Mouse (Mus musculus): ENCODE data around the gene Atf7. TPM values are rescaled to one million over a fixed set of nuclear protein-coding genes. Genes with fewer than 3 reads are reported as not detected.
A peak's percentile ranks its signal among the peaks of the same experiment; 100 is the strongest.

The Atf7 gene
- total and polyA plus RNA-seq, 2 experiments = 10.1 to 41.1 TPM

DNA sequence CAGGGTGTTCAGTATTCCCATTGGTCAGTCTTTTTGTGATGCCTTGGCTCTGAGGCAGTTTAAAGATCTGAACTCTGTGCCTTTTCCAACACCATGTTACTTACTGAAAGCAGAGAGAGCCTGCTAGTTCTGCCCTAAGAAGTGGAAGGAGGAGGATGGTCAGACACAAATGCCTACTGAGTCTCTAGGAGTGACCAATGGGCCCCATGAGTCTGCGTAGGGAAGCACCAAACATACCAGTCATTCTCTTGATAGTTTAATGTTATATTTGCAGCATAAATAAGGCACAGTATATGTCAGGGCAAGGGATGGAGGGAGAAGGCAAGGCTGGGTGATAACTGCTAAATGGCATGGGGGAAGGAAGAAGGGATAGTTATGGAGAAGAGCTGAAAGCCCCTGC, 96.9 kb downstream of the Atf7 start:
- Histone ChIP-seq H3K9ac (ENCODE audit: low read depth, low read length) (no peak overlapping the region), H3K4me3 (ENCODE audit: insufficient read depth, low read depth, low read length) (no peak overlapping the region), H3K79me2 (ENCODE audit: control insufficient read depth, insufficient read depth, low read length) (no peaks in the 10 kb centered on the region), H3K27ac (replicated peaks; ENCODE audit: insufficient read depth, low read depth, low read length) (no peak overlapping the region), H3K4me1 (ENCODE audit: control insufficient read depth, insufficient read depth, low read length) (no peaks in the 10 kb centered on the region), H3K36me3 (ENCODE audit: control insufficient read depth, insufficient read depth, low read length) (peaks cover 38% of the 10 kb centered on the region), H3K27me3 (ENCODE audit: control insufficient read depth, insufficient read depth, low read length) (no peaks in the 10 kb centered on the region)
- TF ChIP-seq CTCF (IDR thresholded peaks at IDR 0.05; ENCODE audit: low read depth, low read length) (no peak), POLR2A (IDR thresholded peaks at IDR 0.05; ENCODE audit: extremely low read depth, insufficient read depth, low read length) (no peak)
- no peak for DNase-seq (ENCODE audit: extremely low read depth, low read depth, low spot score)
- 100% methylated on average over 1 of the region's 1 CpGs for whole genome bisulfite sequencing

DNA sequence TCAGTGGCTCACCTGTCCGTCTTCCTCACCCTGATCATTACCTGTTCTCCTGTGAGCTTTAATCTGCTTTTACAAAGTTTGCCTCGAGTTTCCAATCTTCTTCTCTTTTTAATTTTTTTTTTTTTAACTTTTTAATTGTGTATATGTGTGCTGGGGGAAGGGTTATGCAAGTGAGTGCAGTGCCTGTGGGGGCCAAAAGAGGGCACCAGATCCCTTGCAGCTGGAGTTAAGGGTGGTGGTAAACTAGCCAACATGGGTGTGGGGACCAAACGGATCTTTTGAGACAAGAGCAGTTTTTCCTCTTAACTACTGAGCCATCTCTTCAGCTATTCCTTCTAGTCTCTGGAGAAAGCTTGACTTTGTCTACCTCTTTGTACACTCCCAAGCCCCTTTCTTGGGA, 97.3 kb downstream of the Atf7 start:
- Histone ChIP-seq H3K27me3 (ENCODE audit: control insufficient read depth, insufficient read depth, low read length) (no peaks in the 10 kb centered on the region), H3K9ac (ENCODE audit: low read depth, low read length) (no peak overlapping the region), H3K36me3 (ENCODE audit: control insufficient read depth, insufficient read depth, low read length) (peaks cover 33% of the 10 kb centered on the region), H3K27ac (replicated peaks; ENCODE audit: insufficient read depth, low read depth, low read length) (no peak overlapping the region), H3K4me1 (ENCODE audit: control insufficient read depth, insufficient read depth, low read length) (no peaks in the 10 kb centered on the region), H3K4me3 (ENCODE audit: insufficient read depth, low read depth, low read length) (no peak overlapping the region), H3K79me2 (ENCODE audit: control insufficient read depth, insufficient read depth, low read length) (no peaks in the 10 kb centered on the region)
- TF ChIP-seq POLR2A (IDR thresholded peaks at IDR 0.05; ENCODE audit: extremely low read depth, insufficient read depth, low read length) (no peak), CTCF (IDR thresholded peaks at IDR 0.05; ENCODE audit: low read depth, low read length) (peak; percentile 70)
- 81% methylated on average over 3 of the region's 3 CpGs for WGBS
- no peak for DNase-seq (ENCODE audit: extremely low read depth, low read depth, low spot score)

DNA sequence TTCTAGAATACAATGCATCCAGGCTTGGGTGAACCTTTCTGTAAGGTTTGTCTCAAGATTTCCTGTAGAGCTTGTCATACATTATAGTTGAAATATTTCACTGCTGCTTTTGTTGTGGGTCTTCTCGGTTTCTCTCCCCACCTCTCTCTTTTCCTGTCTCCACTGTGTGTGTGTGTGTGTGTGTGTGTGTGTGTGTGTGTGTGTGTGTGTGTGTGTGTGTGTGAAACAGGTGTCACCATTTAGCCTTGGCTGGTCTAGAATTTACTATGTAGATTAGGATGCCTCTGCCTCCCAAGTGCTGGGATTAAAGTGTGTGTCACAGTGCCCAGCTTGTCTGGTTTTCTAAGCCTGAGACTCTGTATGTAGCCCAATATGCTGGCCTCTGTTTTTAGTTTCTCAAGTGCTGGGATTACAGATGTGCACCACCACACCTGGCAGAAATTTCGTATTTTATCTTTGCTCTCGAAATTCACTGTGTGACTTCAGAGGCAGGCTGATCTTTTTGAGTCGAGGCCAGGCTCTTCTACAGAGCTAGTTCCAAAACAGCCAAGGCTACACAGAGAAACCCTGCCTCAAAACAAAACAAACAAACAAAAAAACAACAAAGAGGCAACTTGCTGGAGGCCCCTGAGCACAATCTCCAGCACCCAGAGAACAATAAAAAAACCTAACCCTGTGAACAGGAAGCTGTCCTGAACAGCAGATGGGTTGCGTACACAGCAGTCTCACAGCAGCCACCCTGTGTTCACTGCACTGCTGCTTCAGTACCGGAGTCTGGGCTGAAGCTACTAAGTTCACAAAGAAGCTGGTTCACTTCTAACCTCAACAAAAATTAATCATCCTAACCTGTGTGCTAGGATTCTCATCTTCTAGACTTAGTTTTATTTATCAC, 98.9 kb downstream of the Atf7 start:
- Histone ChIP-seq H3K36me3 (ENCODE audit: control insufficient read depth, insufficient read depth, low read length) (peaks cover 21% of the 10 kb centered on the region), H3K79me2 (ENCODE audit: control insufficient read depth, insufficient read depth, low read length) (no peaks in the 10 kb centered on the region), H3K27me3 (ENCODE audit: control insufficient read depth, insufficient read depth, low read length) (no peaks in the 10 kb centered on the region), H3K27ac (replicated peaks; ENCODE audit: insufficient read depth, low read depth, low read length) (no peak overlapping the region), H3K4me1 (ENCODE audit: control insufficient read depth, insufficient read depth, low read length) (no peaks in the 10 kb centered on the region), H3K4me3 (ENCODE audit: insufficient read depth, low read depth, low read length) (no peak overlapping the region), H3K9ac (ENCODE audit: low read depth, low read length) (no peak overlapping the region)
- no peak for TF ChIP-seq POLR2A (IDR thresholded peaks at IDR 0.05; ENCODE audit: extremely low read depth, insufficient read depth, low read length)
- TF ChIP-seq CTCF (IDR thresholded peaks at IDR 0.05; ENCODE audit: low read depth, low read length) = no peak
- WGBS = 85% methylated on average over 6 of the region's 6 CpGs
- no peak for DNase-seq (ENCODE audit: extremely low read depth, low read depth, low spot score)

DNA sequence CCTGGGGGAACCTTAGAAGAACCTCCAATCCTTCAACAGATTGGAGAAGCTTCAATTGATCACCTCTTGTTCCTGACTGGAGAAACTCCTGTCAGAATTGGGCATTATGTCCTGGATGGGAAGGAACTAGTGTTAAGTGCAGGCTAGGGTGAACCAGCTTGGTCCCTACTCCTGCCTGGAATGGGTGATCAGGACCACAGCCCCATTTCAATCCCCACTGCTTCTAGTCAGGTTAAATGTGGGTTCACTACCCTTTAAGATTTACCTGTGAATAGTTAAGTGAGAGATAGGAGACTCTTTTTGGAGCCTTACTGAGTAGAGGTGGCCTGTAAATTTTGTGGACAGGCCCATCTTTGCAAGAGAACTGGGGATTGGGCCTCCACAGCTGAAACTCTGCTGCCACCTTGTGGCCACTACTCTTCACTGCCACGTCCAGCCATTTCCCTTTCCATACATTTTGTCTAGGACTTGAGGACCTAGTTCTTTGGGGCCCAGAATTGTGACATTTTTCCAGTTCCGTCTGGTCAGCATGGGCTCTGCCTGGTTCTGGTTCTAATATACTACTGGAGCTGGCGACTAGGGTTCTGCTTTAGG, 100.3 kb downstream of the Atf7 start, which contains the start of gene Npff:
Gene Npff (minus strand): TSS at position 51 of the 594 bp plus-strand sequence.
- peak; percentile 92 for TF ChIP-seq CTCF (IDR thresholded peaks at IDR 0.05; ENCODE audit: low read depth, low read length)
- no peak for TF ChIP-seq POLR2A (IDR thresholded peaks at IDR 0.05; ENCODE audit: extremely low read depth, insufficient read depth, low read length)
- H3K27ac ChIP-seq (replicated peaks; ENCODE audit: insufficient read depth, low read depth, low read length) = no peak within 1 kb of the TSS
- H3K27me3 ChIP-seq (ENCODE audit: control insufficient read depth, insufficient read depth, low read length) = no peaks in the 10 kb centered on the region
- peak; percentile 43 for DNase-seq (ENCODE audit: extremely low read depth, low read depth, low spot score)
- WGBS = 15% methylated on average over 3 of the region's 3 CpGs
- no peaks in the 10 kb centered on the region for H3K4me1 ChIP-seq (ENCODE audit: control insufficient read depth, insufficient read depth, low read length)
- H3K4me3 ChIP-seq (ENCODE audit: insufficient read depth, low read depth, low read length) = no peak within 1 kb of the TSS
- peaks cover 16% of the 10 kb centered on the region; the same call in 1 of the 2 replicates for H3K36me3 ChIP-seq (ENCODE audit: control insufficient read depth, insufficient read depth, low read length)
- no peaks in the 10 kb centered on the region for H3K79me2 ChIP-seq (ENCODE audit: control insufficient read depth, insufficient read depth, low read length)
- H3K9ac ChIP-seq (ENCODE audit: low read depth, low read length) = no peak within 1 kb of the TSS

DNA sequence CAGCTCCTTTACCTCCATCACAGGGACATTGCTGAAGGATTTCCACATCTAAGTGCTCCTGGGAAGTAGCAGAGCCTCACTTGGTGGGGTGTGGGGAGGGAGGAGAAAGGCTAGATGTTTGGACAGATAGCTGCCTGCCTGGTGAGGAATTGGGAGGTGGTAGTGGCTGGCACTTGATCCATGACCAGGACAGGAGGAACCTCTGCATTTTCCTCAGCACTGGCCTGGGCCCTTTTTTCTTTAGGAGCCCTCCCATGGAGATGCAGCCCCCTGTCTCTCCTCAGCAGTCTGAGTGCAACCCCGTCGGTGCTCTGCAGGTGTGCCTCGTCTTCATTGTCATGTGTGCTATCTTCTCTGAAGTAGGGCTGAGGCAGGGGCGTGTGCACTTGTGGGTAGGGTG, 103.8 kb downstream of the Atf7 start:
- H3K4me3 ChIP-seq (ENCODE audit: insufficient read depth, low read depth, low read length) = no peak overlapping the region
- H3K36me3 ChIP-seq (ENCODE audit: control insufficient read depth, insufficient read depth, low read length) = peaks cover 5% of the 10 kb centered on the region; the same call in 1 of the 2 replicates
- H3K27me3 ChIP-seq (ENCODE audit: control insufficient read depth, insufficient read depth, low read length) = no peaks in the 10 kb centered on the region
- peaks cover 3% of the 10 kb centered on the region; the same call in 1 of the 2 replicates for H3K4me1 ChIP-seq (ENCODE audit: control insufficient read depth, insufficient read depth, low read length)
- H3K79me2 ChIP-seq (ENCODE audit: control insufficient read depth, insufficient read depth, low read length) = no peaks in the 10 kb centered on the region
- H3K27ac ChIP-seq (replicated peaks; ENCODE audit: insufficient read depth, low read depth, low read length) = no peak overlapping the region
- 89% methylated on average over 4 of the region's 4 CpGs for WGBS
- DNase-seq (ENCODE audit: extremely low read depth, low read depth, low spot score) = no peak
- TF ChIP-seq CTCF (IDR thresholded peaks at IDR 0.05; ENCODE audit: low read depth, low read length) = no peak
- no peak for TF ChIP-seq POLR2A (IDR thresholded peaks at IDR 0.05; ENCODE audit: extremely low read depth, insufficient read depth, low read length)
- no peak overlapping the region for H3K9ac ChIP-seq (ENCODE audit: low read depth, low read length)

Data from liver, adult 2 months (tissue).